Mouse (Mus musculus): ENCODE data around the gene Thegl. TPM values are rescaled to one million over a fixed set of nuclear protein-coding genes. Genes with fewer than 3 reads are reported as not detected.
A peak's percentile ranks its signal among the peaks of the same experiment; 100 is the strongest.

Gene Thegl
- total and polyA plus RNA-seq, 3 experiments: not detected

DNA sequence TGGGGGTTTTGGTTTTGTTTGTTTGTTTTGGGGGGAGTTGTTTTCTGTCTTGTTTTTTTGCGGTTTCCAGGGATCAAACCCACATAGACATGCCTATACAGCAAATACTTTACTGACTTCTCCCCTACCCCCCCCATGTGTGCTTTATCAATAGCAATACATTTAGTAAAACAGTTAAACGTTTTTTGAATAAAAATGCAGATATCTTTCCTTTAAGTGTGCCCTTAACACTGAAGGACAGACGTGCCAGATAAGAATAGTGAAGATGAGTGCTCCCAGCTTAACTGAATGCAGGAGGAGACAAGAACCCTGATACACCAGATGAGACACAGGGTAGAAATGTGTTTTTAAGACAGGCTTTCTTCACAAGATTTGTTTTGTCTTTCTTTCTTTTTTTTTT, 4.7 kb upstream of the Thegl start:
- Histone ChIP-seq H3K9ac (ENCODE audit: control insufficient read depth, low read depth, low read length, poor library complexity, severe bottlenecking) (no peak overlapping the region), H3K4me3 (ENCODE audit: control insufficient read depth in 1 of 2, insufficient read depth in 1 of 2, low read depth in 2 of 2, low read length in 2 of 2) (no peak overlapping the region), H3K27me3 (ENCODE audit: control insufficient read depth in 1 of 2, insufficient read depth in 2 of 2, low read length in 2 of 2) (no peaks in the 10 kb centered on the region), H3K36me3 (ENCODE audit: control insufficient read depth in 1 of 2, insufficient read depth in 2 of 2, low read length in 2 of 2) (peaks cover 0 to 23% of the 10 kb centered on the region in 2 experiments; a peak in 2 of 4 replicates), H3K27ac (ENCODE audit: control insufficient read depth, low read depth, low read length) (peak overlapping the region; percentile 49), H3K4me1 (ENCODE audit: control insufficient read depth in 1 of 2, insufficient read depth in 2 of 2, low read length in 2 of 2) (peaks cover 14 to 16% of the 10 kb centered on the region in 2 experiments), H3K79me2 (ENCODE audit: control insufficient read depth, insufficient read depth, low read length, poor library complexity) (no peaks in the 10 kb centered on the region), H3K9me3 (replicated peaks; ENCODE audit: insufficient read depth, low read length) (no peaks in the 10 kb centered on the region)
- DNase-seq (ENCODE audit: low read depth, low spot score): peak; percentile 67
- TF ChIP-seq MAZ (IDR thresholded peaks at IDR 0.05; ENCODE audit: low read depth, low read length) (peak; percentile 57; the same call in 1 of the 2 replicates), NELFE (IDR thresholded peaks at IDR 0.05; ENCODE audit: low read depth, low read length) (no peak), MAX (IDR thresholded peaks at IDR 0.05; ENCODE audit: low read length) (peak; percentile 39; the same call in 1 of the 2 replicates), USF1 (IDR thresholded peaks at IDR 0.05; ENCODE audit: low read depth, low read length) (no peak), ZMIZ1 (IDR thresholded peaks at IDR 0.05; ENCODE audit: low read depth, low read length) (no peak), CHD1 (IDR thresholded peaks at IDR 0.05; ENCODE audit: low read depth, low read length) (no peak), POLR2A (IDR thresholded peaks at IDR 0.05; ENCODE audit: control insufficient read depth in 1 of 2, insufficient read depth in 1 of 2, low read depth in 1 of 2, low read length in 2 of 2, poor library complexity in 1 of 2) (no peak), EP300 (IDR thresholded peaks at IDR 0.05; ENCODE audit: low read depth in 1 of 2, low read length in 2 of 2) (peak; percentile 95 to 97), JUND (IDR thresholded peaks at IDR 0.05; ENCODE audit: low read depth, low read length) (no peak), ZNF384 (IDR thresholded peaks at IDR 0.05; ENCODE audit: low read depth, low read length) (peak; percentile 32; the same call in 1 of the 2 replicates), RAD21 (IDR thresholded peaks at IDR 0.05; ENCODE audit: low read depth, low read length) (no peak), RCOR1 (IDR thresholded peaks at IDR 0.05; ENCODE audit: low read depth, low read length) (no peak; the same call in 1 of the 2 replicates), HCFC1 (IDR thresholded peaks at IDR 0.05; ENCODE audit: low read depth, low read length) (peak; percentile 21; the same call in 1 of the 2 replicates), TCF12 (IDR thresholded peaks at IDR 0.05; ENCODE audit: low read depth, low read length) (peak; percentile 91), TBP (IDR thresholded peaks at IDR 0.05; ENCODE audit: low read depth, low read length) (no peak), SIN3A (IDR thresholded peaks at IDR 0.05; ENCODE audit: low read length) (peak; percentile 76), ZKSCAN1 (IDR thresholded peaks at IDR 0.05; ENCODE audit: low read depth, low read length) (no peak), KAT2A (conservative IDR thresholded peaks at IDR 0.05; ENCODE audit: low read depth, low read length) (no peak), ETS1 (IDR thresholded peaks at IDR 0.05; ENCODE audit: low read depth, low read length) (peak; percentile 74), USF2 (IDR thresholded peaks at IDR 0.05; ENCODE audit: borderline replicate concordance in 1 of 2, insufficient read depth in 1 of 2, low read depth in 1 of 2, low read length in 2 of 2) (no peak), ZC3H11A (IDR thresholded peaks at IDR 0.05; ENCODE audit: low read depth, low read length) (no peak), CTCF (IDR thresholded peaks at IDR 0.05 in 2 of 3, conservative IDR thresholded peaks at IDR 0.05 in 1 of 3; ENCODE audit: control insufficient read depth in 1 of 3, insufficient read depth in 1 of 3, low read depth in 2 of 3, low read length in 3 of 3, poor library complexity in 1 of 3, severe bottlenecking in 1 of 3) (no peak), POLR2AphosphoS2 (IDR thresholded peaks at IDR 0.05; ENCODE audit: low read length) (peak; percentile 39; the same call in 1 of the 2 replicates), POLR2AphosphoS5 (IDR thresholded peaks at IDR 0.05; ENCODE audit: borderline replicate concordance, low read depth, low read length) (no peak), GATA1 (IDR thresholded peaks at IDR 0.05; ENCODE audit: low read depth, low read length) (peak; percentile 88), GABPA (IDR thresholded peaks at IDR 0.05; ENCODE audit: low read depth, low read length) (no peak), NRF1 (IDR thresholded peaks at IDR 0.05; ENCODE audit: insufficient read depth, low read depth, low read length, poor library complexity, severe bottlenecking) (no peak), E2F4 (IDR thresholded peaks at IDR 0.05; ENCODE audit: borderline replicate concordance, low read depth, low read length) (no peak), CHD2 (IDR thresholded peaks at IDR 0.05; ENCODE audit: low read length) (no peak), UBTF (IDR thresholded peaks at IDR 0.05; ENCODE audit: borderline replicate concordance, insufficient read depth, low read depth, low read length) (no peak), BHLHE40 (IDR thresholded peaks at IDR 0.05; ENCODE audit: borderline replicate concordance, low read depth, low read length) (peak; percentile 74; the same call in 1 of the 2 replicates), MXI1 (IDR thresholded peaks at IDR 0.05; ENCODE audit: low read depth, low read length) (no peak; the same call in 1 of the 2 replicates), TAL1 (IDR thresholded peaks at IDR 0.05; ENCODE audit: low read length) (0 out of 2 replicates have a peak, but pooled peaks have one; percentile 11), MYC (IDR thresholded peaks at IDR 0.05; ENCODE audit: low read depth, low read length) (0 out of 2 replicates have a peak, but pooled peaks have one; percentile 42), MAFK (IDR thresholded peaks at IDR 0.05; ENCODE audit: borderline replicate concordance, low read depth, low read length) (0 out of 2 replicates have a peak, but pooled peaks have one; percentile 30), MYB (IDR thresholded peaks at IDR 0.05; ENCODE audit: low read depth, low read length) (peak; percentile 98), SMC3 (IDR thresholded peaks at IDR 0.05; ENCODE audit: low read depth, low read length) (no peak)

All from MEL (cell line).